Mouse (Mus musculus) limb, embryonic 10.5 days (tissue): ENCODE data around the gene Mrpl45. TPM values are rescaled to one million over a fixed set of nuclear protein-coding genes. Genes with fewer than 3 reads are reported as not detected.

Experiments
- DNase-seq: peaks from one replicate; pipeline ENCODE4 v3.0.0-alpha.2; 2017; ENCODE audit warnings: low spot score
- H3K27ac ChIP-seq: fragments of 300-500 bp; sonication (generic); 2 replicates; pipeline ENCODE4 v1.5.1; 2016; ENCODE audit warnings: mild to moderate bottlenecking
- H3K27me3 ChIP-seq: fragments of 300-500 bp; sonication (generic); 2 replicates; pipeline ENCODE4 v1.6.1; 2016; ENCODE audit warnings: low read depth, mild to moderate bottlenecking; ENCODE audit not compliant: poor library complexity, severe bottlenecking
- H3K36me3 ChIP-seq: fragments of 300-500 bp; sonication (generic); 2 replicates; pipeline ENCODE4 v1.6.1; 2016; ENCODE audit warnings: mild to moderate bottlenecking, moderate library complexity
- H3K4me1 ChIP-seq: fragments of 300-500 bp; sonication (generic); 2 replicates; pipeline ENCODE4 v1.6.1; 2016
- H3K4me3 ChIP-seq: fragments of 300-500 bp; sonication (generic); 2 replicates; pipeline ENCODE4 v1.5.1; 2016; ENCODE audit warnings: mild to moderate bottlenecking, moderate library complexity
- H3K9me3 ChIP-seq: fragments of 300-500 bp; sonication (generic); replicated peaks from 2 replicates; pipeline ENCODE4 v1.6.1; 2016; ENCODE audit warnings: mild to moderate bottlenecking
- WGBS: fragments of 180-500 bp; shearing (Covaris S2); methylation state at CpG from one replicate; pipeline ENCODE4 v1.1.7; 2016; 5-methylcytosine and 5-hydroxymethylcytosine counted together
- polyA plus RNA-seq: library from polyadenylated mRNA; unstranded; fragments of >200 nt; fragmentation: Nextera tagmentation; extraction: Ambion mirVana; gene quantifications from 2 replicates; pipeline ENCODE4 v1.2.1, GENCODE M21; 2016

Gene Mrpl45
- polyA plus RNA-seq, 1 experiment from 2014 or later = 66.1 TPM

- peak; percentile 74 for DNase-seq
- H3K27ac ChIP-seq = peak overlapping the region; percentile 95
- no peaks in the 10 kb centered on the region for H3K9me3 ChIP-seq
- H3K27me3 ChIP-seq = no peaks in the 10 kb centered on the region
- peaks cover 11% of the 10 kb centered on the region; the same call in 1 of the 2 replicates for H3K36me3 ChIP-seq
- peak overlapping the region; percentile 99 for H3K4me3 ChIP-seq
- under 1% methylated on average over 49 of the region's 49 CpGs for WGBS
- H3K4me1 ChIP-seq = peaks cover 35% of the 10 kb centered on the region
Observed at GRCm38 (mm10) chr11:97362943-97363643, 47.6 kb downstream of the Mrpl45 start.

- H3K4me1 ChIP-seq = peaks cover 35% of the 10 kb centered on the region
- H3K27me3 ChIP-seq = no peaks in the 10 kb centered on the region
- H3K27ac ChIP-seq = peak overlapping the region; percentile 95; the same call in 1 of the 2 replicates
- peak overlapping the region; percentile 99 for H3K4me3 ChIP-seq
- no peaks in the 10 kb centered on the region for H3K9me3 ChIP-seq
- peaks cover 16% of the 10 kb centered on the region; the same call in 1 of the 2 replicates for H3K36me3 ChIP-seq
- DNase-seq = no peak
- WGBS = 3% methylated on average over 7 of the region's 7 CpGs
Observed at GRCm38 (mm10) chr11:97363644-97363995, 48.1 kb downstream of the Mrpl45 start.

- peaks cover 17% of the 10 kb centered on the region; the same call in 1 of the 2 replicates for H3K36me3 ChIP-seq
- no peaks in the 10 kb centered on the region for H3K27me3 ChIP-seq
- H3K9me3 ChIP-seq = no peaks in the 10 kb centered on the region
- 61% methylated on average over 1 of the region's 1 CpGs for WGBS
- no peak overlapping the region for H3K27ac ChIP-seq
- H3K4me3 ChIP-seq = peak overlapping the region; percentile 6; the same call in 1 of the 2 replicates
- peaks cover 35% of the 10 kb centered on the region for H3K4me1 ChIP-seq
- DNase-seq = no peak
Observed at GRCm38 (mm10) chr11:97365556-97365955, 50.0 kb downstream of the Mrpl45 start.

DNA sequence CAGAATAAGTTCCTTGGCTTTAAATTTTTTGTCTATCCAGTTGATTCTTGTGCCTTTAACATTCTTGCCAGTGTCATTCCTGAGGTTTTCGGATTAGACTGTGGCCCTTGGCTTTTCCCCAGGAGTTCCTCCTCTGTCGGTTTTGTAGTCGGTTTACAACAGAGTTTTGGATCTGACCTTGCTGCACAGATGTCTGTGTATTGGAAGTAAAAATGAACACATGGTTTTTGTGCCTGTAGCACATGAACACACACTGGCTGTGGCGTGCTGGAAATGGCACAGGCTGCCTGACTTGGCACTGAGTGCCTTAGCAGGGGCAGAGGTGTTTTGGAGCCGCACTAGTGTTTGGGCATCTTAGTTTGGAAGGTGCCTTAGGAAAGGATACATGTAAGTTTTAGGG, 53.0 kb downstream of the Mrpl45 start:
- Histone ChIP-seq H3K4me1 (peaks cover 25% of the 10 kb centered on the region), H3K36me3 (peaks cover 23% of the 10 kb centered on the region; the same call in 1 of the 2 replicates), H3K27me3 (no peaks in the 10 kb centered on the region), H3K27ac (no peak overlapping the region), H3K4me3 (no peak overlapping the region), H3K9me3 (no peaks in the 10 kb centered on the region)
- DNase-seq = no peak
- WGBS = 94% methylated on average over 5 of the region's 5 CpGs

DNA sequence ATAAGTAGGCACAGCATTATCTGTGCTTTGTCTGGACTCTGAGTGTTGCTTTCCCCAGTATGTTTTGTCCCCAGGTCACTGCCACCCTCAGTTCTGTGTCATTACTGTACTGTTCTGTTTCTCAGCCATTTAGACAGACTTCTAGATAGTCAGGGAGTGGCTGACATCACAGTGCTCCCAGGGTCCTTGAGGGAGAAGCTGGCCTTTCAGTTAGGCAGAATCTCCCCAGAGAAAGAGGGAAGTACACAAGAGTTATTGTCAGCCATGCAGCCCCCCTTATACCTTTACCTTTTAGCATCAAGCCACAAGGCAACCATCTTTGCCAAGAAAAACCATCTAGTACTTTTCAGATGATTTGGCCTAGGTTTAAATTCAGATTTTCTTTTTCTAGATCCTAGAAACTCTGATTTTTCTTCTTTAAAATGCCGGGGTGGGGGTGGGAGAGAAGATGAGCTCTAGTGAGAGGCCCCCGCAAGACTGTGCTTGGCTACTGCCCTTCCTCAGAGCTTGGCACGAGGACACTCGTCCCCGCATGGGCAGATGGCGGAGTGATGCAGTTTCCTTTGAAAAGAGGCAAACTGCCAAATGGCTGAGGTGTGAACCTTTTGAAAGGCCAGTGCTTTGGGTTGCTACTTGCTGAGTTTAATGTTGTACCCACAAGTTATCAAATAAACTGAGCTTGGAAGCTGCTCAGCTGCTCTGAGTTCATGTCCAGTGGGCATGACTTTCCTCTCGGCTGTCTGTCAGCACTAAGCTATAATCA, 55.0 kb downstream of the Mrpl45 start:
- Histone ChIP-seq H3K27ac (no peak overlapping the region), H3K4me1 (peaks cover 5% of the 10 kb centered on the region), H3K4me3 (no peak overlapping the region), H3K27me3 (no peaks in the 10 kb centered on the region), H3K36me3 (peaks cover 40% of the 10 kb centered on the region), H3K9me3 (no peaks in the 10 kb centered on the region)
- WGBS = 69% methylated on average over 7 of the region's 7 CpGs
- DNase-seq = no peak

DNA sequence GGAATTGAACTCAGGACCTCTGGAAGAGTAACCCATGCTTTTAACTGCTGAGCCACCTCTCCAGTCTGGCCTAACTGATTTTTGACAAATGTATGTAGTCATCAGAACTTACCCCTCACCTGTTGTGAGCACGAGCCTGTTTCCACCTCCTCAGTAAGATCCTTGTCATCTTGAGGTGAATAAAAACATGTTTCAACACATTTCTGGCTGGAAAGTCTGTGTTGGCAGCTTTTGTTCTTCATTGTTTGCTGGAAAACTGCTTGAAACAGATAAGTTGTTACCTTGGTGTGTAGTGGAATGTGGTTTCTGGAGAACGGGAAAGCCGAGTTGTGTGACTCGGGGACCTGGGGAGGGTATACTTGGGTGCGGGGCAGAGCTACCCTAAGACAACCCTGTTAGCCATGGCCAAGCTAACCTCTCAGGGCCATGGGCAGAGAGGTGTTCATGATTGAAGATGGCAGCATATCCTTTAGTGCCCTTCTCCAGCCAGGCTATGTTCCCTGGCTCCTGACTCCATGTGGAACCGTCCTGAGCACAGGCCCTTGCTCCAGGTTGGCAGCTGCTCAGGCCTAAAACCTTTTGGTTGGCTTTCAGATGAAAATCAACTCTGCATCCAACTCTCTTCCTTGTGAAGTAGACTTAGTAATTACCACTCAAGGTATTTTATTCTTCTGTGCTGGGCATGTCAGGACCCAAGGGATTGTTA, 56.8 kb downstream of the Mrpl45 start:
- no peaks in the 10 kb centered on the region for H3K9me3 ChIP-seq
- no peaks in the 10 kb centered on the region for H3K27me3 ChIP-seq
- DNase-seq = no peak
- no peak overlapping the region for H3K27ac ChIP-seq
- 94% methylated on average over 6 of the region's 6 CpGs for WGBS
- H3K4me1 ChIP-seq = no peaks in the 10 kb centered on the region
- H3K36me3 ChIP-seq = peaks cover 50% of the 10 kb centered on the region
- no peak overlapping the region for H3K4me3 ChIP-seq

- Histone ChIP-seq H3K9me3 (no peaks in the 10 kb centered on the region), H3K4me1 (no peaks in the 10 kb centered on the region), H3K4me3 (no peak overlapping the region), H3K27me3 (no peaks in the 10 kb centered on the region), H3K36me3 (peaks cover 55% of the 10 kb centered on the region), H3K27ac (no peak overlapping the region)
- 84% methylated on average over 2 of the region's 2 CpGs for WGBS
- no peak for DNase-seq
Observed at GRCm38 (mm10) chr11:97373402-97373801, 57.9 kb downstream of the Mrpl45 start.

Other genes starting within 250 kb of the Mrpl45 start
- gene Tbx21, start 200.4 kb upstream of the Mrpl45 start, polyA plus RNA-seq = 0.05 and 0.08 TPM in 2 replicates
- gene Tbkbp1, start 164.2 kb upstream of the Mrpl45 start, polyA plus RNA-seq = 6.1 and 7.8 TPM in 2 replicates
- gene Kpnb1, start 127.8 kb upstream of the Mrpl45 start, polyA plus RNA-seq = 82.8 and 88.9 TPM in 2 replicates
- 61.6 and 70.5 TPM in 2 replicates for gene Npepps, start 35.1 kb upstream of the Mrpl45 start, polyA plus RNA-seq
- 0.10 and 0.11 TPM in 2 replicates for gene Gpr179, start 36.4 kb downstream of the Mrpl45 start, polyA plus RNA-seq
- gene Socs7, start 46.8 kb downstream of the Mrpl45 start, polyA plus RNA-seq = 3.5 and 4.4 TPM in 2 replicates
- gene Arhgap23, start 99.8 kb downstream of the Mrpl45 start, polyA plus RNA-seq = 3.5 and 3.9 TPM in 2 replicates
- 0.49 and 0.54 TPM in 2 replicates for gene 4933428G20Rik, start 184.6 kb downstream of the Mrpl45 start, polyA plus RNA-seq